Mouse (Mus musculus): ENCODE data around the gene Map7.

GRCm38 (mm10) chr10:20119504-20120425 is 28.5 kb upstream of the Map7 start:
- TF ChIP-seq POLR2A (IDR thresholded peaks at IDR 0.05; ENCODE audit: extremely low read depth, insufficient read depth, low read length) = no peak
- TF ChIP-seq CTCF (IDR thresholded peaks at IDR 0.05; ENCODE audit: low read depth, low read length) = no peak

Measured in liver, adult 2 months (tissue).